Mouse (Mus musculus) gastrocnemius, postnatal 14 days (tissue): ENCODE results near the gene Sel1l. TPM values are rescaled to one million over a fixed set of nuclear protein-coding genes. Genes with fewer than 3 reads are reported as not detected.

Source experiments
- microRNA-seq, 2 experiments: library from miRNA; unstranded; fragments of <30 nt; microRNA quantifications; one replicate each; pipeline ENCODE4 v1.2.0; 2021
- total RNA-seq, 2 experiments: library from RNA; stranded (reverse); gene quantifications; 2 replicates each; pipeline ENCODE4 v1.2.3; 2021

Sel1l gene
- total RNA-seq, 2 experiments from 2014 or later, result 37.4 to 37.6 TPM

Small RNAs within 50 kb of the gene (microRNA-seq; reads per million reads assigned to microRNA genes)
- 0 reads per million in 2 experiments for gene Gm22015

Other genes with a start within 250 kb of the Sel1l start
- gene Ston2, start 60.8 kb downstream of the Sel1l start, total RNA-seq, result 10 to 100 TPM; 29.0 to 32.3 TPM